Mouse (Mus musculus) right cerebral cortex, postnatal 36 days (tissue): ENCODE data around the gene Olfr1471.
"Not testable (repeated sequence)": the region's sequence is repeated elsewhere in the genome, so short reads cannot be mapped to it uniquely, and the experiment has no call there.

ENCODE experiments used
- DNase-seq, 2 experiments: peaks; one replicate each; pipeline ENCODE4 v3.0.0; 2022; ENCODE audit warnings: low spot score in 2 of 2, mixed read lengths in 1 of 2

Gene Olfr1471

DNA sequence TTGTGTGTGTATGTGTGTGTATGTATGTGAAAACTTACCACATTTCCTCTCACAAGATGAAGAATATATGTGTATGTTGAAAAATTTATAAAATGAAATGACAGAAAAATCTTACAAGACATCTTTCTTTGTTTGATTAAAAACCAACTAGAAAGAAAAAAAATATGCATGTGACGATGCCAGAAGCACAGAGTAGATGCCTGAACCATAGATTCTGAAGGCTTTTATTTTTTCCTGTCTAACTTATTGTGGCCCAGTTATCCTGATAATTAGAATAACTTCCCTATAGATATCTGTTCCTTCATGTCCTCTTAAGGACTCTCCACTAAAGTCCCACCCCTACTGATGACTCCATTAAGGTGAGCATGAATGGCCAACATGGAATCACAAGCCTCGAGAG, at the start of gene Olfr1471:
Gene Olfr1471, plus strand, starts transcription at position 301 of the 400 bp plus-strand sequence.
- DNase-seq = not testable (repeated sequence)

DNA sequence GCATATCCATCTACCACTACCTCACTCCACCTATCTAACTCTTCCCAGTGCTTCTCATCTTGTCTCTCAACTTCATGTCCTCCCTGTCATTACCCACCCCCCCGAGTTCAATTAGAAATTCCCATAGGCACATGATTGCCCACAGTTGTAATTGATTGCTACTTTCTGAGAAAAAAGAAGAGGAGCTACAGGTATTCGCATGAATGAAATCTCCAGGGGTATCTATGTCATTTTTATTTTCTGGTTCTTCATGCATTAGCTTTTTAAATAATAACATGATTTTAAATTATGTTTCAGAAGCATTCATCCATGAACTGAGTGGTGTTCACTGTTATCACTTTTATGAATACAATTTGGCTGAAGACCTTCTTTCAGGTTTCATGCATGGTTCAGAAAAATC, 35.7 kb upstream of the Olfr1471 start, which contains the start of gene Olfr1469:
Gene Olfr1469, plus strand, starts transcription at position 301 of the 400 bp plus-strand sequence.
- DNase-seq = no peak

DNA sequence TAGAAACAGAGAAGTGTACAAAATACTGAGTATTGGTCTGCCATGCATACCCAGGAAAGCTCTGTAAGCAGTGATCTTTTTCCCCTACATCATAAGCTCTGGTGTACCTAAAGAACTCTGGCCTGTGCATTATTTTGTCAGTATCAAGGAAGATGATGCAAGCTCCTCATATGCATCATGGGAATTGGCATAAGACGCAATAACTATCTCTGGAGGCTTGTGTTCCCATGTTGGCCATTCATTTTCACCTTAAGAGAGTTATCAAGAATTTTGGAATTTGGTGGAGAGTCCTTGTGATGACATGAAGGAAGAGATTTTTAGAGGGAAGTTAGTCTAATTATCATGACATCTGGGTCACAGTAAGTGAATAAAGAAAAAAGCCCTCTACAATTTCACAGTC, 12.8 kb downstream of the Olfr1471 start, which contains the start of gene Olfr1472:
Gene Olfr1472, minus strand, starts transcription at position 101 of the 400 bp plus-strand sequence.
- no peak for DNase-seq

DNA sequence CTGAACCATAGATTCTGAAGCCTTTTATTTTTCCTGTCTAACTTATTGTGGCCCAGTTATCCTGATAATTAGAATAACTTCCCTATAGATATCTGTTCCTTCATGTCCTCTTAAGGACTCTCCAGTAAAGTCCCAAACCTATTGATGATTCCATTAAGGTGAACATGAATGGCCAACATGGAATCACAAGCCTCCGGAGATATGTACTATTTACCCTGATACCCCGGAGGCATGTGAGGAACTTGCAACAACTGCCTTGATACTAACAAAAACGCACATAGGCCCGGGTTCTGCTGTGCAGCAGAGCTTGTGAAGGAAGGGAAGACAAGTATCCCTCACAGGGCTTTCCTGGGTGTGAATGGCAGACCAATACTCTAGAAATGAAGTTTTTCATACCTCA, 26.1 kb downstream of the Olfr1471 start, which contains the start of gene Olfr1474:
Gene Olfr1474, plus strand, starts transcription at position 301 of the 400 bp plus-strand sequence.
- DNase-seq = not testable (repeated sequence)

DNA sequence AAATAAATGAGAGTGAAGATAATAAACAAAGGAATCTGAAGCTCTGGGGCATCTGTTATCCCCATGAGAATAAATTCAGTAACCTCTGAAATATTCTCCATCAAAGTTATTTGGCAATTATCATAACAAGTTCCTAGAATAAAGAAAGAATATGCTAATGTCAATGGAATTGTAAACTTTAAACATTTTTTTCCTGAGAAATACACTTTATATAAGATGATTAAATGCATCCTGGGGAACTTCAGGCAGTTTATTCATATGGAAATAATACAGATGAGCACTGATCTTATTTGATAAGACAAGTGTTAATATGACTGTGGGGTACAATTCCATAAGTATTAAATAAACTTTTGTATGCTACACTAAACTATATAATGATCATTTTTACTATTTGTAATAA, 36.9 kb downstream of the Olfr1471 start, which contains the start of gene Olfr1475:
Gene Olfr1475, minus strand, starts transcription at position 101 of the 400 bp plus-strand sequence.
- DNase-seq = no peak

DNA sequence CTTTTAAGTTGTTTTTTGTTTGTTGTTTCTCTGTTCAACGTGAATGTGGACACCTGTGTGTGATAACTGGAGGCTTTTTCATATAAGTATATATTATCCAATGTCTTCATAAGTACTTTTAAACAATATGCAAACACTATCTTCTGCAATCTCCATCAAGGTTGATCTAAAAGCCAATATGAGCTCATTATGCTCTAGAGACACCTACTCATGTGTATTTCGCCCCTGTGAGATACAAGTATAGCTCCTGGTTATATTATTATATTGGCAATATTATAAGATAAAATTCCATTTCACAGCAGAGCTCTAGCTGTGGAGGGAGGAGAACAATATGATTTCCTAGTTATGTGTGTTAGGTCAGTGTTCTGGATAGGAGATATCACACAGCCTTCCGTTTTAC, 57.0 kb downstream of the Olfr1471 start, which contains the start of gene Olfr1477:
Gene Olfr1477, plus strand, starts transcription at position 301 of the 400 bp plus-strand sequence.
- DNase-seq = no peak
